Mouse (Mus musculus) CD4-positive, CD25-positive, alpha-beta regulatory T cell, adult 2 months (primary cell): ENCODE results near the gene Diablo.

Experiments used
- DNase-seq: peaks from one replicate; pipeline ENCODE4 v3.0.0-alpha.2; 2012; ENCODE audit warnings: low read depth, low spot score

Gene Diablo

DNA sequence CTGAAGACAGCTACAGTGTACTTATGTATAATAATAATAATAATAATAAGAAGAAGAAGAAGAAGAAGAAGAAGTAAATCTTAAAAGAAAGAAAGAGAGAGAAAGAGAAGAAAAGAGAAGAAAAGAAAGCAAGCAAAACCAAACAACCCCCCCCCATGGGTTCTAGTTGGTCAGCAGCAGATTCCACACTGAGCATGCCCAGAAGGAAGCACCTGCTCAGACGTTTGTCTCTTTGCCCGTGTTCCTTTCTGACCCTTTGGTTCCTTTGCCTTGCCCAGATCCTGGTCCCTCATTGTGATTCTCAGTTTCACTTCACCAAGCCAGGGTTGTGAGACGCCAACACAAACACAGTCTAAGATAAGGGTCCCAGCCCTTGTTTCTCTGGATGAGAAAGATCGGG lies 22.0 kb downstream of the Diablo start:
- no peak for DNase-seq

GRCm38 (mm10) chr5:123499717-123500116 lies 24.3 kb downstream of the Diablo start:
- DNase-seq: peak; percentile 64

DNA sequence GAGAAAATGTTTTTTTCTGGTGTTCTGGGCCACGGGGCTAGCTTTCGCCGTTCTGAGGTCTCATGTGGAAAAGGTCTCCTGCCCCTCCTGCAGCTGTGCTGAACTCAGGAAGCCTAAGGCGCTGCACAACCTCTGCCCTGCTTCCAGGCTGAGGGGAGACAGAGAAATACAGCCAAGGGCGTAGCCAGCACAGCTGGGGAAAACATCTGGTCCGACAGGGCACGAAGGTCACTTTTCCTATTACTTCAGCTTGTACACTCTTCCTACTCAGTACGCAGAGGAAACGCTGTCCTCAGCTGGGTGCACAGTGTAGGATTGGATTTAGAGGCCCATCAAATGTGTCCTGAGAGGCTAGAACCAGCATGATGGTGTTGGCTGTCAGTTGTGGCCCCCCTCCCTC lies 34.0 kb downstream of the Diablo start:
- DNase-seq: no peak

GRCm38 (mm10) chr5:123489112-123489785 lies 34.7 kb downstream of the Diablo start, which contains the start of the genes Lrrc43 and Il31:
Gene Lrrc43, plus strand, starts transcription at chr5:123489305.
Gene Il31, minus strand, starts transcription at chr5:123489489.
- DNase-seq: no peak

DNA sequence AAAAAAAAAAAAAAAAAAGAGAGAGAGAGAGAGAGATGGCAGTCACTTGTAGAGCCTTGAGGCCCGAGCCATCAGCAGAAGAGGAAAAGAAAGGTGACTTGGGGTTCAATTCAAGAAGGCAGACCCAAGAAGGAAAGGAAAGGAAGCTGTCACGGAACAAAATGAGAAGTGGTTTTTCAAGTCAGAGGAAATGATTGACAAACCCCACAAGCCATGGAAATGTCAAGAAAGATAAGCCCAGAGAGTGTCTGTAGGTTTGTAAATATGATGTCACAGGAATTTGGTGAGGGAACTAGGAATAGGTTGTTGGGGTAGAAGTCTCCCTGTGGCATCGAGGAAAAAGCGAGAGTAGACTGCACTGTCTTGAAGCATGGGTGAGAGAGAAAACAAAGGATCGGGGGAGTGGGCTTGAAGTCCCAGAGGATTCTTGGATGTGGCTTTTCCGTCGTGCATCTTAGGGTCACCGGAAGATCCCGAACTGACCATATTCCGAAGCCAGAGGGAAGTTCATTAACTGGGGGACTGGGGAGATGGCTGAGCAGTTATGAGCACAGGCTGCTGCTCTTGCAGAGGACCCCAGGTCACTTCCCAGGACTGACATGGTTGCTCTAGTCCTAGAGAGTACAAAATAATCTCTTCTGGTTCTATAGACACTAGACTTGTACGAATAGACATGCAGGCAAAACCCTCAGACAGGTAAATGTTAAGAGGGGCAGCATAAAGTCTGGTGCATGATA lies 36.1 kb downstream of the Diablo start:
- DNase-seq: no peak

- no peak for DNase-seq
Measured at GRCm38 (mm10) chr5:123473817-123474216, 50.2 kb downstream of the Diablo start.

- DNase-seq: peak; percentile 51
Measured at GRCm38 (mm10) chr5:123470784-123471400, 53.1 kb downstream of the Diablo start.

DNA sequence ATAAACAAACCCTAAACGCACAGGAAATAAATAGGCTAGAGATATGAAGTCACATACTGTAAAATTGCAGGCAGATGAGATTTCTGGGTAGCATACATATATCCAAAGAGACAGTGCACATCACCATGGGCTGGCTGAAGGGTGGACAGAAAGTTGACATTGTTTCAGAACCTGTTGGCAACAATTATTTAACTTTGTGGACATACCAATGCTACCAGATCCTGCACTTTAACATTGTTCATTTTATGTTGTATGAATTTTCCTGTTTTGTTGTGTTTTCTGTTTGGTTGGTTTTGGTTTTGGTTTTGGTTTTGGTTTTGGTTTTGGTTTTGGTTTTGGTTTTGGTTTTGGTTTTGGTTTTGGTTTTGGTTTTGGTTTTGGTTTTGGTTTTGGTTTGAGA lies 59.3 kb downstream of the Diablo start:
- peak; percentile 20 for DNase-seq

DNA sequence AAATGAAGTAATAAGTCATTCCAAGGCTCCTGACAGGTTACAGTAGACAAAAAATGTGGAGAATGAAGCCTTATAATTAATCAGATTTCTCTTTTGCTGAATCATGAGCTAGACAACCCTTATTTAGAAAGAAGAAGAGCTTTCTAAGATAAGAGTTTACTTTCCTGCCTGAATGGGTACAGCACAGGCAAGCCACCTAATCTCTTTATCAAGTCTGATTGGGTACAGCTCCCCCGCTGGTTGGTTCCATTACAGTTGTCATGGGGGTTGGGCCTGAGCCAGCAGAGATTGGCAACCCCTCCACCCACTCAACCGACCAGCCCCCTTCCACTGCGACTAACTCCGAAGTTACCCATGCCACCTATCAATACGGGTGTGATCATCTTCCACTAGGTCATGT lies 62.6 kb downstream of the Diablo start:
- DNase-seq: peak; percentile 28
